Mouse (Mus musculus): ENCODE results near the gene Xxylt1.

Xxylt1 gene

DNA sequence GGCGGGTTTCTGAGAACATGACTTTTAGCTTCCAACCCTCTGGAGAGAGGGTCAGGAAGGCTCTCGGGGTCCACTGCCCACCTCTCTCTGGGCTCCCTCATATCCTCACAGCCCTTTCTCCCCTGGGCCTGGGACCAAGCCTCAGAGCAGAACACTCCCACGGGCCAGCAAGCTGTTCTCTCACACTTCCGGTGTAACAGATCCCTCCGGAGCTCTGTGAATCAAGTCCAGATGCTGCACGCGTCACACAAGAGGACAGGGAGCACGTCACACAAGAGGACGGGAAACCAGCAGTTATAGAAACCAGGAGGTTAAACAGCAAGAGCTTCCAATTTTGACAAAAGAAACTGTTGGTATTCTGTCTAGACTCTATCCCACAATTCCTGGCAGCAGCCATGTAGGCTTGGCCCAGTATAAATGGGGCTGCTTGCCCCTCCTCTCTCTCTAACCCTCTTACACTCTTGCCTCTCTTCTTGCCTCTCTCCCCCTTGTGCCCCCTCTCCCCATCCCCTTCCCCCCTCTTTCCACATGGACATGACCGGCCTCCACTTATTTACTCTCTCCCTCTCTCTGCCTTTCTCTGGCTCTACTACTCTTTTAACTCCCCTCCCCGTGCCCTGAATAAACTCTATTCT lies 19.9 kb downstream of the Xxylt1 start:
- DNase-seq (ENCODE audit: low spot score in 2 of 2), result no peak

DNA sequence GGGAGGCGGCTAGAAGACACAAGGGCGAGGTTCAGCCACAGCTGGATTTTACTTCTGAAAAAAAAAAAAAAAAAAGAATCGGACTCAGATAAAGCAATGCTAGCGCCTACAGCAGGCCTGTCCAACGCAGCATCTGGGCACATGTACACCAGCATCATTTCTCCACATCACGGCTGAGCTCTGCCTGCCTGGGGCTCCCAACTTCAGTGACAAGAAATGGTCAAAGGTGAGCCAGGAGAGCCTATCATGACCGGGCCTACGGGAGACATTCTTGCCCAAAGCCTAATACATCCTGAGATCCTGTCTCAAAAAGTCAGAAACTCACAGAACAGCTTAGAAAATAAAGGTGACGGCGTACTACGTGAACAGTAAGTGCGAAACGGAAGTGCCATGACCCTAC lies 20.5 kb downstream of the Xxylt1 start:
- DNase-seq (ENCODE audit: low spot score in 2 of 2), result no peak

DNA sequence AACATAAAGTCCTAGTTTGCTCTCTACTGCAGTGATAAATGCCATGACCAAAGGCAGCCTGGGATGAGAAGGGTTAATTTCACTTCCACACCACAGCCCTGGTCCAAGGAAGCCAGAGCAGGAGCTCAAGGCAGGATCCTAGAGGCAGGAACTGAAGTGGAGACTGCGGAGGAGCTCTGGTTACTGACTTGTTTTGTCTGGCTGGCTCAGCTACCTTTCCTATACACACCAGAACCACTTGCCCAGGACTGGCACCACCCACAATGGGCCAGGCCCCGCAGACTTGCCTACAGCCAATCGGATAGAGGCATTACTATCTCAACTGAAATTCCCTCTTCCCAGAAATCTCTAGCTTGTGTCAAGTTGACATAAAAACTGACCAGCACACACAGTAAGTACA lies 21.0 kb downstream of the Xxylt1 start:
- no peak for DNase-seq (ENCODE audit: low spot score in 2 of 2)

DNA sequence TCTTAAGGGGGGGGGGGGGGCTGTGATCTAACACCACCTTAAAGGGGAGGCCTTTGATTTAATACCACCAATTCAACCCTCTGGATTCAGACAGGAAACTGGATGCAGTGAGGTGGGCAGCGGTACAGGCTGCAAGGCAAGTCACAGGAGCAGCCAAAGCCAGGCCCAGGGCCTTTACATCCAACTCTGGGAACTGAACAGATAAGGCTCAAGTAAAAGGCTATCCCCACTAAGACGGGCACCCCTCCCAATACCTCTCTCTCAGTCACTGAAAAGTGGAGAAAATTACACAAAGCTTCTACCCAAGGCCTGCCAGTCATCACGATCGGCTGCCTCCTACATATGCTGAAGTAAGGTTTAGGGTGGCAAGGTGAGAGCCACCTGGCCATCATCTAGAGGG lies 21.5 kb downstream of the Xxylt1 start:
- DNase-seq (ENCODE audit: low spot score in 2 of 2), result no peak

DNA sequence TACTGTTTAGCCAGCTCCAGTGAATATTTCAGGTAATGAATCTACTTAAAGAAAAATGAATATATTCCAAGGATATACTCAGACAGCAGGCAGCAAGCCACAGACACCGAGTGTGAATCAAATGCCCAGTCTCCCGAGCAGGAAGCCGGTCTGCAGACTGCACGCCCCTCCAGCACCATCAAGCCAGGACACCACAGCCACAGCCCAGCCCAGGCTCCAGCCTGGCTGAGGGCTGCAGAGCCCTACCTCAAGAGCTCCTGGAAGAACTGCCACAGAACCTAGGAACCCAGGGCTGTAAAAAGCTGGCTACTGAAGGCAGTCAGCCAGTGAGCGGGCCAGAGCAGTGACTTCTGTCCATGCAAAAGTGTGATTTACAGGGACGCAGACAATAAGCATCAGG lies 28.4 kb downstream of the Xxylt1 start:
- DNase-seq (ENCODE audit: low spot score in 2 of 2), result no peak

DNA sequence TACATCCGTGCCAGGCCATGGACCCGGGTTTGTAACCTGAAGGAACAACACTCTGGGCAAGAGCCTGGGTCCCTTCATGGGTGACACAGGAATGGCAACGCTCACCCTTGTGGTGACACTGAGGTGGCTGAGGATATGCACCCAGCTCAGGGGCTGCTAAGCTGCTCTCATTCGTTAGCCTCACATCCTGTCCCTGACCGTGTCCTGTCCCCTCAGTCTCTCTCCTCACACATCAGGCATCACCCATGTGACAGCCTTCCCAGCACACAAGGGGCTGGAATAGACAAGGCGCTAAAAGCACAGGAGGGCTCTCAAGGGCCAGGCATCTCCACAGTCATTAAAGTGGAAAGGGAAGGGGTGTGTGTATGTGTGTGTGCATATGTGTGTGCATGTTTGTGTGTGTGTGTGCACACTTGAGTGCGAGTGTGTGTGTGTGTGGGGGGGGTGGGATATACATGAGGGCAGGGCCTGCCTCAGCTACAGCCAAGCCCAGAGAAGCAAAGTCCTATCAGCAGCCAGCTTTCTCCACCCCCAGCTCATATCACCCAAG lies 29.0 kb downstream of the Xxylt1 start:
- DNase-seq (ENCODE audit: low spot score in 2 of 2), result no peak

DNA sequence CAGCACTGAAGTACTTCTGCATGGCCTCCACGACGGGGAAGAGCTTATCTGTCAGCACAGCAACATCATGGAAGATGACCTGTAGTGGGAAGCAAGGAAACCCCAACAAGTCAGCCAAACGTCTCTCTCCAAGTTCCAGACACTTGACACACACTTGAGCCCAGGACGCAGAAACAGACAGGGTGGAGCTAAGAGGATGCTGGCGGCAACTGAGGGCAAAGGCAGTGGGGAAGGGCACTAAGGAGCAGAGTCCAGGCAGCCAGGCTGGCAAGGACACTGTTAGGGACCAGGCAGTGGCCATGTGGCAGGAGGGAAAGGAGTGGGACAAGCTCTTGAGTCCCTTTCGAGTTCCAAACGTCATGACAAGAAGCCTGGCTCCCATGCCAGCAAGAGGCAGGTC lies 30.5 kb downstream of the Xxylt1 start:
- no peak for DNase-seq (ENCODE audit: low spot score in 2 of 2)

DNA sequence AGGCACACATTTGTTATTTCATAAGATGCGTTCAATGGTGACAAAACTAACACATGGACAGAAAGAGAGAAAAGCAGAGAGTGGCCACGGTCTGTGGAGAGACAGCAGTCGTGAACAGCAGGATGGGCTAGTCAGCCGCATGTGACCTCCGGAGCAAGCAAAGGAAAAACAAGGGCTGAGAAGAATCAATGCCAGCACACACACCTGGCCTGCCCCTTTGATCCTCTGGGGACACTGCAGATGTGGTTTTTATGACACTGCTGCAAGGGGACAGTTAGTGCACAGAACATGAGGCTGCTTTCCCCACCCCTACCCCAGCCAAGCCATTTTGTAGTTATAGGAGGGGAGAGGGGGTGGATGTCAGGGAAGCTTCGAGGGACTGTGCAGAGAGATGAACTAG lies 33.0 kb downstream of the Xxylt1 start:
- no peak for DNase-seq (ENCODE audit: low spot score in 2 of 2)

DNA sequence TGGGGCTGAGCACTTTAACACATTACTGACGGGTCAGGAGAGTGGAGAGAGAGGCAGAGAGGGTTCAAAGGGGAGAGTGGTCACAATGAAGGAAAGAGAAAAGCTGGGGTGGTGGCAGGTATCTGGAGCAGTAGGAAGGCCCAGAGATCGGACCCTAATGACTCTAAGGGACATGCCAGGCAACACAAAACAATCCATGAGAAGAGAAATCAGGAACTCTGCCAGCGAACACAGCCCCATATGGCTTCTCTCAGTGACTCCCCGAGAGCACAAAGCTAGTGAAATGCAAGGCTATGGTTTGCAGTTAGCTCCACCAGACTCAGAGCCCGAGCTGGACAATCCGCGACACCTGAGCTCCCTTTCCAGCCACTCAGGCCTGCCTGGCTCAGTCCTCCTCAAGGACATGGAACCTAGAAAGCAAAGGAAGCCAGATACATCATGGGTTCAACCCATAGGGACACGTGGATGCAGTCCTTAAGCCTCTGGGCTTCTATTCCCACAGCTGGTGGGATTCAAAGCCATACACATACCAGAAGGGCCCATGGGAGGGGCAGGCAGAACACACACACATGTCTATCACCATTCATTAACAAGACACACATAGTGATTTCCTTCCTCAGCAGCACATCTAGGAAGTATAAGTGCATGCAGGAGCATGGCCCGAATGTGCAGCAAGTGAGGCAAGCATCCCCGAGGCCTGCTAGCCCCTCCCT lies 33.9 kb downstream of the Xxylt1 start:
- DNase-seq (ENCODE audit: low spot score in 2 of 2), result no peak

DNA sequence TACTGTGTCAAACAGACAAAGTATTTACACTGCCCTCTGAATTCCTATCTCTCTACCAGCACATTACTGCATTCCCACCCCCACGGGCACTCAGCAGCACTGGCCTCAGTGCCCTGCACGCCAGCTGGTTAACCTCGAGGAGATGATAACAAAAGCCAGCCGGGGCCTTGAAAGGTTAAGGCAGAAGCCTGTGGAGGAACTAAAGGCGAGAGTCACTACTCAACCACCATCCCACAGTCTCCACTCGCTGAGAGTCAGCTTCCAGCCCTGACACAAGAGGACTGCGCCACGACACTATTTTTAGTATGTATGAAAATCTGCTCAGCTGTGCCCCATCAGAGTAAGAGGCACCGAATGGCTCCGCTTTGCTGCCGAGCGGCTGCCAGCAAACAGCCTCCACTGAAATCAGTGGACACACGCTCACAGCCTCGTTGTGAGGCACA lies 35.0 kb downstream of the Xxylt1 start:
- DNase-seq (ENCODE audit: low spot score in 2 of 2), result no peak

DNA sequence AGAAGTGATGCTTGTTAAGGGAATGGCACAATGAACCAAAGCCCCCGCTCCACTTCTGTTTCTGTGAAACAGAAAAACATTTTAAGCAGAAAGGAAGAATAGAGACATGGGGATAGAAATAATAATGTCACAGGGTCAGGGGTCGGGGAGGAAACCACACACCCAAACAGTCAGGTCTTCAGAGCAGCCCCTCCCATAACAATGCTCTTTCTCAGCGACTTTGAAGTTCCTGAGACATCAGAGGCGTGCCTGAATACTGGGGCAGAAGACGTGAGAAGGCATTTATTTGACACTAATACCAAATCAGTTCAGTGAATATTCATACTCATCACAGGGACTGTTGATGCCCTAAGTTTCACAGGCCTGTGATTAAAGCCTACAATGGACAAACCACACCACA lies 36.0 kb downstream of the Xxylt1 start:
- no peak for DNase-seq (ENCODE audit: low spot score in 2 of 2)

DNA sequence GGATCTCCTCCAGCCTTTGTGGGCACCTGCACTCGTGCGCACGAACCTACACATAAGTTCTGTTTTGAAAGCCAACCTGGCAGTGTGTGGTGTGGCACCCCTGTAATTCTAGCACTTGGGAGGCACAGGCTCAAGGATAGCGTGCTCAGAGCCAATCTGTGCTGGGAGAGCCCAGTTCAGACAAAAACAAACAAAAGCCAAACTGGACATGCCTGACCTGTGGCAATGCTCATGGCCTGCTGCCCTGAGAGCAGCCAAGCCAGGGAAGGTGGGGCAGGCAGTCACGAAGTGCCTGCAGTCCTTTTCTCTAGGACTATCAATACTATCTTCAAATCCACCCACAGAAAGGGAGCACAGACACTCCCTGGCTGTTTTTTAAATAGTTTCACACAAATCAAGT lies 38.1 kb downstream of the Xxylt1 start:
- no peak for DNase-seq (ENCODE audit: low spot score in 2 of 2)

DNA sequence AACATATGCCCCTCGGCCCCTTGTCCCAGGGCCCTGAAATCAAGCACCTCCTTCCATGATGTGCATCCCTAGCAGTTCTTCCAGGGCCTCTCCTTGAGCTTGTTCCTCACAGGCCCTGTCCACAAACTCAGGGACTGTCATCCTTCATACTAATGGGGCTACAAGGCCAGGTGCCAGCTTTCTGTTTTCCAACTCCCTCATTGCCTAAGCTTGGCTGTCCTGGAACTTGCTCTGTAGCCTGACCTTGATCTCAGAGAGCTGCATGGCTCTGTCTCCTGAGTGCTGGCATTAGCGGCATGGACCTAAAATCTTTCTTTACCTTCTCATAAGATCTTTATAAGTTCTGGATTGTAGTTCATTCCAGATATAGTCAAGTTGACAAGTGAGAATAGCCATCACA lies 39.7 kb downstream of the Xxylt1 start:
- DNase-seq (ENCODE audit: low spot score in 2 of 2), result no peak

DNA sequence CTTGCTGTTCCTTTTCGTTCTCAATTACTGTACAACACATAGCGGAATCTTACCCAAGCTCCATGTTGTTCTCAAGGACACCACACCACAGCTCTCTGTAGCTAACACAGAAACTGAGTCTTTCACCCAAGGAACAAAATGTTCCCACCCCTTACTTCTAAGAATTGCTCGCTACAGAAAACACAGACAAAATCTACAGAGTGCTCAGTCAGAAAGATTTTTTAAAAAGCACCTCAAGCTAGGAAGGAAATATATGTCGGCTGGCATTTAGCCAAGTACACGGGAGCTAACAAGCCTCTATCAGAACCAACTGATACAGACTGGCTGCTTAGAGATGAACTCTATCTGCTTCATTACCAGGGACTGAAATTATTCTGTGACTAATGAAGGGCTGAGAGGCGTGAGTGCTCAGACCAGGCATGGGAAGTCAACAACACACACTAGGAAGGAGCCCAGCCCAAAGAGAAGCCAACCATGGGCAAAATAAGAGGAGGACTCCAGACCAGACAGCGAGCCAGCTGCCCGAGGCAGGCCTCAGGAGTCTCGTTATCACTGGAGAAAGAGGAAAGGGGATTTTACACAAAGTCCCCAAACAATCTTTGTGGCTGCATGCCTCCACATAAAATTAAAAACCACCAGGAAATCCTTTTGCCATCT lies 41.3 kb downstream of the Xxylt1 start:
- no peak for DNase-seq (ENCODE audit: low spot score in 2 of 2)

DNA sequence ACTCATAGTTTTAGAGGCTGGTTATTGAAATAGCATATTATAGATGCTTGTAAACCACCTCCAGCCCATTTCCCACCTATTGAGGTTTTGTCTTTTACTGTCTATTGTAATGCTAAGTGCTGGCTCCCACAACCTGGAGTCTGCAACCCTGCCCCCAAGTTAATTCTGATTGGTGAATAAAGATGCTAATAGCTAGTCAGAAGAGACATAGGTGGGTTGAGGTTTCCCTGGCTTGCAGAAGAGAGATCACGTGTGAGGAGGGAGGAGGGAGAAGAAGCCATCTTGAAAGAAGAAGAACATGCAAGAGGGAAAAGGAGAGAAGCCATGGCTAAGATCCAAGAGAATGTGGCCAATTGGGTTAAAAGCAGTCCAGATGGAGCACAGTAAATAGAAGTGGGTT lies 43.8 kb downstream of the Xxylt1 start:
- no peak for DNase-seq (ENCODE audit: low spot score in 2 of 2)

DNA sequence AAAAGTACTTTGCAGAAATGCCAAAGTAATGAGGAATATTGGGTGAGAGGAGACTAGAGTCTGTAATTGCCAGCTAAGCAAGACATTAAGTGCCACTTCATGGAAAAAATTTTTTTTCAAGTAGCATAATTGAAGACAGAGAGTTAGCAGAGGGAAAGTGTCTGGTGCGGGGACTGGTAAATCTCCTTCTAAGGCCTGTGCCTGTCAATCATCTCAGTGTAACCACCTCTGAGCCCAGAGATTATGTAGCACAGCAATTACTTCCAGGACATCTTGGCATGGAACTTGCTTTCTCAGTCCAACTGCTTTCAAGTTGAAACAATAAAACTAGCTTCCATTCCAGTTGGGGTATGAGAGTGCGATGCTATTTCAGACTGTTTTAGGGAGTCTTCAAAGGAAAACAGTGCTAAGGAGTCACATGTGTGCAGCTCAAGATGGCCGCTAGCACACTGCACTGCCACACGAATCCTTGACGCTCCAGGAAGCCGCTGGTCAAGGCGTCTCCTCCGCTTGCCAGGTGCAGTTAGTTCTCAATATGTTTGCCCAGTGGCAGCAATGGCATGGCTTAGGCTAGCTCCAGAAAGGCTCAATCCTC lies 45.5 kb downstream of the Xxylt1 start:
- DNase-seq (ENCODE audit: low spot score in 2 of 2), result no peak

DNA sequence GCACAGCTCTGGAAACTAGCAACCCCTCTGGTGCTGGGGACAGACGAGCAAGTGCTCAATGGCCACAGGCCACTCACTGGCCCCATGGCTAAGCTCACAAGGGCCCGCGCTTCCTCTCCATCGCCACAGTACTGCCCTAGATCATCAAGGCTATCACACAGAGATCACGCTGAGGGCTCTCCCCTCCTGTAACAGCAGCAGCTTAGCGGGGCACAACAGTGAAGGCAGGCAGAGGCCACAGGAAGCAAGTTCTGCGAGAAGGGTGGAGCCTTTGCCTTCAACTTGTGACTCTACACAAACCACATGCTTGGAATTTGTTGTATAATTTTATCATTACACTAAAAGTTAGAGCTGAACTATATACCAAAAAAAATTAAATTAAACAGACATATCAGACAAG lies 46.0 kb downstream of the Xxylt1 start:
- no peak for DNase-seq (ENCODE audit: low spot score in 2 of 2)

DNA sequence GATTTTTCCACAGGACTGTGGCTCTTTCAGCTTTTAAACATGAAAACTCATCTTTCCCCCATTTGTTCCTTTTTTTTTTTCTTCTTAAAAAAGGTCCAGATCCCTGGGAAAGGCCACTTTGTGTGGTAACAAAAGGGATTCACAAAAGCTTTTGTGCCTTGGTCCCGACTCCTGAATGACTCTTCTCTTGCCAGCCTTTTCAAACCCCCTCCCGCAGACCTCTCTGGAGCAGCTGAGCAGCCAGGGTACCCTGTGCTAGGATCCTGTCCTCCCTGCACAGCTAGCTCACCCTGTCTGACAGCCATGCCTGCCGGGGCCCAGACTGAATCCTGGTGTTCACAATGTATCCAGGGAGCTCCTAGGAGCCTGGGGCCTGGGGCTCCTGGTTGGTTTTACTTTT lies 47.2 kb downstream of the Xxylt1 start:
- DNase-seq (ENCODE audit: low spot score in 2 of 2), result no peak

DNA sequence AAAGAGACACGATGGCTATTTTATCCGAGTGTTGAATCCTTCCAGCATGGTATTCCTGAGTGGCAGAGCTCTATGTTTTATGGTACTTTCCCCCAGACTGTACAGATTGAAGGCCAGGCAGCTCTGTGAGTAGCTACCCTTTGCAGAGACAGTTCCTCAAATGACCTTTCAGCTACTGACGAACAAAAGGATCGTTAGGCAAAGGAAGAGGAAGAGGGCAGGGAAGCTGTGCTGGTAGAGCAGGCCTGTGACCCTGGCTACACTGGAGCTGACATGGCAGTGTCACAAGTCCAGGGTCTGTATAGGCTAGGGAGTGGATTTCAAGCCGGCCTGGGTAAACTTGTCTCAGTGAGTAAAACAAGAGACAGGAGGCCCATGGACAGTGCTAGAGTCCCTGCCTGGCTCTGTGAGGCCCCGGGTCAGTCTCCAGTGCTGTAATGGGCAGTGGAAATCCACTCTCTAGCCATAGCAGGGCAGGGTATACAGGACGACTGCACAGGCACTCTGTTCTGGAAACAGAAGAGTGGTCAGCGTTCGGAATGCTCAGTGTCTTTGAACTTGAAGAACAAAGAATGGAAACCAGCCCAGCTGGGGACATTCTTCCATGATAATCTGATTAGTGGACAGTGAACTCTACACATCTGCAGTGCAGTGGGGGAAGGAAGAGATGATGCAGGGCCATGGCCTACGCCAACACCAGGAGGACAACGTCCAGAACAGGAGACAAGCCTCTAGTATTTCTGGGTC lies 51.3 kb downstream of the Xxylt1 start:
- no peak for DNase-seq (ENCODE audit: low spot score in 2 of 2)

DNA sequence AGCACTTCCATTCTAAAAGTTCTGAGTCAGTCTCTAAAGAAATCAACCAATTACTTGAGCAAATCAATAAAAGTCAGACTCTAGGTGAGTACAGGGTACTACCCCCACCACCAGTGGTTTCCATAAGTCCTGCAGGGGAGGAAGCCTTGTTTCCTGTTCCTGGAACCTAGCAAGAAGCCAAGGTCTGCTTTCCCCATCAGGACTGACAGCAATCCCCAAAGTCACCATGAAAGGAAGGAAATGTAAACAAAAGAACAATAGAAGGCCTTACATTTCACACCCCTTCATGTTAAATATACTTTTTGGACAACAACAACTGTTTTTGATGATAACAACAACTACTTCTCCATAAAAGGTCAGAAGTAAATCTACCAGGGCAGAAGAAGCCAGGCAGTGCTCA lies 53.6 kb downstream of the Xxylt1 start:
- no peak for DNase-seq (ENCODE audit: low spot score in 2 of 2)

DNA sequence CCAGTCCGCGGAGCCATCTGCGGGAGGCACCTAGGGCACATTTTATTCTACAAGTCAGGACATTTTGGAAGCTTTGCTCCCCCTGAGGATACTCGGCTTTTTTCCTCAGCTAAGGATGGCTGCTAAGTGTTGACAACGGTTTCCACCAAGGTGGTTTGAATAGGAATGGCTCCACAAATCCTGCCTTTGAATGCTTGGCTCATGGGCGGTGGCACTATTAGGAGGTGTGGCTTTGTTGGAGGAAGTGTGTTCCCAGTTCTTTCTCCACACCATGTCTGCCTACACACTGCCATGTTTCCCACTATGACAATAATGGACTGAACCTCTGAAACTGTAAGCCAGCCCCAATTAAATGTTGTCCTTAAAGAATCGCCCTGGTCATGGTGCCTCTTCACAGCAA lies 55.7 kb downstream of the Xxylt1 start:
- DNase-seq (ENCODE audit: low spot score in 2 of 2), result no peak

DNA sequence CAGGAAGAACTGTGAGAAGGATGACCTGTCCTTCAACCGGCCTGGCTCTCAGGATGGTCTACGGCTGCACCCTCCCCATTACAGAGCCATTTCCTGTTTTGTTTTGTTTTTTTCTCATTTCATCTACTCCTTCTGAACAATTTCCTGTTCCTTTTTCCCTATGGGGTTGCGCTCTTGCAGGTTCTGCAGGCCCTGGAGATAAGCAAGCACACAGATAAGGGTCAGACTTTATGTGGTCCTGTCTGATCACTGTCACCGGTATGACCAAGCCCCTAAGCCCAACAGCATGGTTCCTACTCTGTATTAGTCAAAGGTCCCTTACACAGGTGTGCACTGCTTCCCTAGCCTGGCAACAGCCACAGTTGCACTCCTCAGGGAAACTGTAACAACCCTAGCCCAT lies 56.2 kb downstream of the Xxylt1 start:
- no peak for DNase-seq (ENCODE audit: low spot score in 2 of 2)
